Mouse (Mus musculus): ENCODE results near the gene Tbx2.

Gene Tbx2

GRCm38 (mm10) chr11:85832231-85832924 is at the start of gene Tbx2:
Tbx2 (plus strand) TSS chr11:85832551.
- DNase-seq: peak; percentile 13

- no peak for DNase-seq
Observed at GRCm38 (mm10) chr11:85786113-85786718, 46.1 kb upstream of the Tbx2 start.

DNA sequence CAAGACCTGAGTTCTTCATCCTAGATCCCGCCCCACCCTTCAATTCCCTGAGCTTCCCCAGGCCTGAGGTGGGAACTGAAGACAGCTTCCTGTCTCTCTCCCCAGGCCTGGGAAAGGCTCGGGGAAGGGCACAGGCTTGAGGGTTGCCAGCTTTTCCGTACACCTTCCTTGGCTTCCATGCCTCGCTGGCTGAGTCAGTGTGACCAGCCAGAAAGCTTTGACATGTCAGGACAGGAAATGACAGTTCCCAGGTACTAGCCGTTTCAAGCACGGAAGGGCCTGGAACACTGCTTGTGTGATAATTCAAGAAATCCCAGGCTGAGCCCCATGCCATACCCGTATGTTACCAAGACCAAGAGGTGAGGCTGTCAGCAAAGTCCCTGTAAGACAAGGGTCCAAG is 42.6 kb upstream of the Tbx2 start:
- DNase-seq: no peak

GRCm38 (mm10) chr11:85790267-85790666 is 42.1 kb upstream of the Tbx2 start:
- no peak for DNase-seq

DNA sequence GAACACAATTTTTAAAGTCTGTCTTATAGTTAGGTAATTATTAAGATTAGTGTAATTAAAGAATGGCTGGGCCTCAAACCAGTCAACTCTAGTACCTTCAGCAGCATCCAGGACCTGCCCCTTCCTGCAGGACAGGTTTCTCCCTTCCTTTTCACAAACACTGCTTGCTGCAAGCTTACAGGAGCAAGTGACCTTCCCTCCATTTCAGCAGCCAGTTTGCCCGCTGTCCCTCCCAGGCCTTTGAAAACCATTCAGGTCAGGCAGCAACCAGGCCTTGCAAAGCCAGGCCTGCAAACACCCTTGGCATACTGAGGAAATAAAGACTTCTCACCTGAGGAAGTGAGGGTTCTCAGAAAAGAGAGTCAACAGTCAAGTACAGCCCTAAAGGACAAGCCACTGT is 41.1 kb upstream of the Tbx2 start:
- no peak for DNase-seq

DNA sequence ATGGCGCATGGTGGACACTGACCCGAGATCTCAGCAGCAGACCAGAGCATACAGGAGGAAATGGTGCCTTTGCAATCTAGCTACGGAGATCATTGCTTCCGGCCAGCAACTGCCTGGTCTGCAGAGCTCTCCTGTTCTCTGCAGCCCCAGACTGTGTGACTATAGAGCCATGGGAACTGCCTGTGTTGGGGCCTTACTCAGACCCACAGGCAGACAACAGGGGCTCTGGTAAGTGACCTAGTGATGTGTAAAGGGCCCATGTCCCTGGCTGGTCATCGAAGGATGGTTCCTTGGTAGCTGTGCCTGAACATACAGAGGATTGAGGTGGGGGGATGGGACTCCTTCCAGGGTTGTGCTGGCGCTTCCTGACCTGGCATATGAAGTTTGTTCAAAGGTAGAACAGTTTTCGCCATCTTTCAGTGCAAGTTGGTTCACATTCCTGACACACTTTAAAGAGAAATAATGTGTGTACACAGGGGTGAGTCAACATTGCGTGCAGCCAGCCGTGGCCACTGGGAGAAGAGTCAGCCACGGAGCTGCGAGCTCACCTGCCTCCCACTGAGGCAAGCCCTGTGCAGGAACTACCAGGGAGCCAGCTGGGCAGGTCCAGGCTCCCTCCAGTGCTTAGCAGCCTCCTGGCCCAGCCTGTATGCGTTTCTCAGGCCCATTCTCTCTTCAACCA is 39.7 kb upstream of the Tbx2 start:
- no peak for DNase-seq

DNA sequence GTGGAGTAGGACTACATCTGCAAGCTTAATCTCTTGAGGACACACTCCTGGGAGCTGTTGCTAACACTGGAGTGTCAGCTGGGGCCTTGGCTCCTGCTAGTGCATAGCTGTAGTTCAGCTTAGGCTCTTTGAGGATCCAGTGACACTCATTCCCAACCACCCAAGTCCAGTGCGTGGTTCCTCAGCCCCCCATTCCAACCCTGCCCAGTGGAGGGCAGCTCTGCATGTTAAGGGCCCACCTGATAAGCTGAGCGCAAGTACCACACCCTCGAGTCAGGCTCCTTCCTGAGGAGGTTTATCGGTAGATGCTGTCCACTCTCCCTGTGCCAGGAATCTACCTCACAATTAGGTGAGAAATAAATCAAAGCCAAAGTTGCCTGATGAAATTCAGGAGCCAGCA is 32.9 kb upstream of the Tbx2 start:
- DNase-seq: no peak

- DNase-seq: no peak
Observed at GRCm38 (mm10) chr11:85799856-85800255, 32.5 kb upstream of the Tbx2 start.

GRCm38 (mm10) chr11:85800380-85800779 is 32.0 kb upstream of the Tbx2 start:
- no peak for DNase-seq

GRCm38 (mm10) chr11:85804048-85804447 is 28.3 kb upstream of the Tbx2 start:
- DNase-seq: no peak

DNA sequence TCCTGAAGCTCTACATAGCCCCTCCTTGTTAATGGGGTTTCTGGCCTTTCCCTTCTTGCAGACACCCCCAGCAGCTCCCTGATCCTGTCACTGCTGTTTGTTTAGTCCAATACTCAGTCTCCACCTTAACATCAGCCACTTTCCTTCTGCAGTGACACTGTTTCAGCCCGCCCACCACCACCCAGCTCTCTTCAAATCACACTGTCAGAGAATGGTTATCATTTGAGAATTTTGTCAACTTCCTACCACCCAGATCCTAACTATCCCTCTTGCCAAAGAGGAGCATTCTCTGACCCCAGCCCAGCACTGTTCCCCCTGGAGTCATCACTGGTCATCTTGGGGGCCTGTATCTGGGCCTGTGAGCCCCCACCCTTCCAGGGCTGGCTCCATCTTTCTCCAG is 26.6 kb upstream of the Tbx2 start:
- DNase-seq: no peak

GRCm38 (mm10) chr11:85807353-85807752 is 25.0 kb upstream of the Tbx2 start:
- DNase-seq: no peak

DNA sequence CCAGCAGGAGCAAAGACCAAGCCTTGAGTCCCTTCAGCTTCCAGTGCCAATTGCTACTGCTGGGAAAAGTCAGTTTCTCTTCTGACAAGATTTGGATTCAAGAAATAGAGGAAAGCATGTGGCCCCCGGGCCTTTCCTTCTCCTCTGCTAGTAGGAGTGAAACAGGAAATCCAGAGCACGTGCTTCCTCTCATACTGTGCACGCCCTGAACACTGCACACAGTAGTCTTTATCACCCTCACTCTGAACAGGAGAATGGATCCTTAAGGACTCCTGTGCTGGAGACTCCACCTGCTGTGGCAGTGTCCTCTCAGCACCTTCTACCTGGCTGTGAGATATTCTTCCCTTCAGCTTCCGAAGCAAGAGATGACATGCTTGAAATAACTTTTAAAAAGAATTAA is 21.1 kb upstream of the Tbx2 start:
- DNase-seq: no peak

- no peak for DNase-seq
Observed at GRCm38 (mm10) chr11:85811676-85812075, 20.7 kb upstream of the Tbx2 start.

DNA sequence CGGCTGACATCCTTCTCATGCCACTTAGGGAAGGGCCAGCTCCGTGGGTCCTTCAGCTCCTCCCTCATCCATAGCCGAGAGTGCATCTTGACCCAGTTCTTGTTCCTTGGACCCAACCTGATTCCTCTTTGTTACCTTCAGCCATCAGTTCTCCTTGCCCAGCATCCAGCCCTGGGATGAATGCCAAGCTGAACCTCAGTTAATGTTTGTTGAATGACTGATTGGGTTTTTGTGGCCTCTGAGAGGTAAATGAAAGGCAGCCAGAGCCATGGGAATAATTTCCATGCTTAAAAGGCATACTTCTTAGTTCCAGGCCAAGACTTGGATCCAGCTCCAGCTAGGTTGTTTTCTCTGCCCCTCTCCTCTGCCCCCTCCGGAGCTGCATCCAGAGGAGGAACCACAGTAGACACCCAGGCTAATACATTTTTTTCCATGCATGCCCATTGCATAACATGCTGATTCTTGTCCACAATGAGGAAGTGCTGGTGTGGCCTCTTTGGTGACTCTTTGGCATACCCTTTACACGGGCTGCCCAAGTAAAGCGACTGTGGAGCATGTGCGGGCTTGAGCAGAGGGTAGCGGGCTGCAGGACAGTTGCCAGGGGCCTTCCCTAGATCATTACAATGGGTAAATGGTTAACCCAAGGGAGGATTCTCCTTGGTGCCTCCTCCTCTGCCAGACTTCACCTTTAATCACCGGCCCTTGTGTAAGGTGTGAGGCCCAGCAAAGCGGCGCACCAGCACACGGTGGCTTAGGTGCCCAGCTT is 20.0 kb upstream of the Tbx2 start:
- no peak for DNase-seq

DNA sequence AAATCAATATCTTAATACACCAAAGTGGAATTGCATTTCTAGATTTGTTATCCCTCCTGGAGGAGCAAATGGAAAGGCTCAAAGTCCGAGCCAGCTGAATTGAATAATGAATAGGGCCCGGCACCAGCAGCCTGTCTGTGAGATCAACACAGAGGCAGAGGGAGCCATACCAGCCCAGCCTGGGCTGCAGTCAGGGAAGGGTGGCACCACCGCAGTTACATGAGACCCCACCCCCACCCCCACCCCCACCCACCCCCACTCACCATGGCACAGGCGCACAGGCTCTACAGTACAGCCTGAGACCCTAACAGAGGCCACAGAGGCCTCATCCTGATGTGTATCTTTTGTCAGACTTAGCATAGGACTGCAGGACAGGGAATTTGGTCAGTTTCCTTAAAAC is 17.7 kb upstream of the Tbx2 start:
- no peak for DNase-seq

DNA sequence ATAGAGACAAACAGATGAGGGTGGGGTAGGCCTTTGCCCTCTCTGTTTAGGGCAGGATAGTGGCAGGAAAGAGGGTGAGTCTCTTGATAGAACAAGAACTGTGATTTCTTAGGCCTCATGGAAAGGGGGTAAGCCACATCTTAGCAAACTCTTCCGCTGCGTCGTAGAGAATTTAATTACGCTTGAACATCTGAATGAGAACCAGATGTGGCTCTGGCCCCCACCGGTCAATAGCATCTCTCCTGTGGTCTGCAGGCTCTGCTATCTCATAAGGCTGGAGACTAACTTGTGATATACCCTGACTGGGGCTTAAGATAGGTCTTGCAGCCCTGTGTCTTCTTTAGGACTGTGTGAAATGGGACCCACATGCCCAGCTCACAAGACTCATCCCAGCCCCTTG is 15.9 kb upstream of the Tbx2 start:
- DNase-seq: no peak

GRCm38 (mm10) chr11:85818401-85818800 is 13.9 kb upstream of the Tbx2 start:
- DNase-seq: no peak

DNA sequence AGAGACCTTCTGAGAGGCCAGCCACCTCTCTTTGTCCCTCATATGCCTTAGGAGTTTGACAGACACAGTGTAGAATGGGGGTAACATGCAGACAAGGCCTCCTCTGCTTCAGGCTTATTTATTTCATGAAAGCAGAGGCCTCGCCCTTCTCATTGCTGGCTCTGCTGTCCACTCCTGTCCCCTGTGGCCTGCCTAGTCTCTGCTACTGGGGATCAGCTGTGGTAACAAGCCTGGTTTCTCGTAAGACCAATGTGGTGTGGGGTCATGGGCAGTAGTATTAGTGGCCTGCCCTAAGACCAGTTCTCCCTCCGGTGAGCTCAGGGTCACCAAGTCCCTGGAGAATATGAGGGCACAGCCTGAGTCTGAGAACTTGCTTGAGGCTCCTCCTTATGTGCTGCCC is 11.4 kb upstream of the Tbx2 start:
- DNase-seq: no peak

DNA sequence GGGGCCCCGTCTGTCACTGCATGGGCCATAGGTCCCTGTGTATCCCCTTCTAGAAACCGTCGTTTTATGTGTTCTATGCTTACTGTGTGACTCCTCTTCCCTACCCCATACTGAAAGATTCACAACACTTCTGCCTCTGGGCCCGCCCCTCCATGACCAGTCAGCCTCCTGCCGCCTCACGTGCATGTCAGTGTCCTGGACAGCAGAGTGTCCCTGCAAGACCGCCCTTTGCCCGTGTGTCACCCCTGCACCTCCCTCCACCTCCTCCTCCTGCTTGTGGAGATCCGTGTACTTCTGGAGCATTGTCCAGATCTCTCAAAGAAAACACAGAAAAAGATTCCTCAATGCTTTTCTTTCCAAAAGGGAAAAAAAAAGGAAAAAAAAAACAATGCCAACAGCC is 10.7 kb upstream of the Tbx2 start:
- no peak for DNase-seq

DNA sequence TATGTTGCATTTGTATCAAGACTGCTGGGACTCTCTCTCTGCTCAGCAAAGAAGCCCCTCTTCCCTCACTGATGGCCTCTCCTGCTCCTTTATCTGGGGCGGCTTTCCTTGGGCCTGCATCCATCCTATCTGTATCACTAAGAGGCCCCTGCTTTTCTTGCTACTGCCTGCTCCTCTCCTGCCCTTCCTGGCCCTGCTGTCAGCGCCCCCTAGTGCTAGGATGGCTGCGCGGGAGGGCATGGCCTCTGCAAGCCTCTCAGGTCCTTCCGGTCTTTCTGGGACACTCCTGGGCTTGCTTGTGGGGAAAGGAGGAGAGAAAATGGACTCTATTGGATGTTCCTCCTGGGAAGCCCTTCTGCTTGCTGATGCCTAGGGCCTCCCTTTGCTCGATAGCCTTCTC is 9.2 kb upstream of the Tbx2 start:
- DNase-seq: peak; percentile 53

DNA sequence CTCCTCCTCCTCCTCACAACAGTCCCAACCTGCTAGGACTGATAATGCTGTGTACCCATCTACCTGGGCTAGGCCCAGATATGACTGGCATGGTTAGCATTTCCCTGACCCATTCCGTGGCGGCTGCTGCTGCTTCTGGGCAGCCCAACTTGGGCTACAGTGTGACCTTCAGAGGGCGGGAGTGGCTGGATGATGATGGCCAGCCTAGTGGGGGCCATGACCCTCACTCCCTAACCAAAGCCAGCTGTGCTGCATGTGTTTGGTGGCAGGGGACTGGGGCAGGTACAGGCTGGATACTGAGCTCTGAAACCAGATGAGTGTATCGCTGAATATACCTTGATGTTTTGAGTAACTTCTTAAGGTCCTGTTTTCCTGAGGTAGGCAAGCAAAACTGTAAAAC is 8.6 kb upstream of the Tbx2 start:
- no peak for DNase-seq

DNA sequence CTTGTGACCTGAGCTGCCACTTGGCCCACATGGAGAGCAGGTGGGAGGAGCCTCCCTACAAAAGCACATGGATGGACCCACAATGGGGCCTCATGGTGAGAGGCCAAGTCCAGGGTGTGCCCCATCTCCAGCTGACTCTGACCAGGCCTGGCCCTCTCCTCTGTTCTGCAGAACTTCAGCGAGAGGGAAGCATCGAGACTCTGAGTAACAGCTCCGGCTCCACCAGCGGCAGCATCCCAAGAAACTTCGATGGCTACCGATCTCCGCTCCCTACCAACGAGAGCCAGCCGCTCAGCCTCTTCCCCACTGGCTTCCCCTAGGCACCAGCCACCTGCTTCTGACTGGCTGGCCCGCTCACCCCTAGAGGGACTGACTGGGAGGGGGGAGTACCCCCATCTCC is 7.3 kb upstream of the Tbx2 start:
- DNase-seq: no peak

- DNase-seq: no peak
Observed at GRCm38 (mm10) chr11:85825823-85826222, 6.5 kb upstream of the Tbx2 start.
